Mouse (Mus musculus): ENCODE measurements around the gene Ints7.

- TF ChIP-seq POLR2A (IDR thresholded peaks at IDR 0.05; ENCODE audit: borderline replicate concordance, extremely low read depth, low read depth, low read length) (no peak), CTCF (IDR thresholded peaks at IDR 0.05; ENCODE audit: insufficient read depth, low read length) (no peak)
Measured at GRCm38 (mm10) chr1:191574871-191575457, 472 bp upstream of the Ints7 start.
